Mouse (Mus musculus) lung, adult 2 months (tissue): ENCODE results near the gene Homer2.

Source experiments
- CTCF ChIP-seq: fragments of 200-500 bp; IDR thresholded peaks from 2 replicates; pipeline ENCODE4 v1.5.1; 2011; ENCODE audit warnings: mild to moderate bottlenecking, low read length, control low read depth; ENCODE audit not compliant: insufficient read depth
- POLR2A ChIP-seq: fragments of 200-500 bp; IDR thresholded peaks from 2 replicates; pipeline ENCODE4 v1.6.1; 2011; ENCODE audit warnings: low read depth, mild to moderate bottlenecking, control low read depth, low read length, borderline replicate concordance; ENCODE audit errors: extremely low read depth

GRCm38 (mm10) chr7:81587238-81587637 lies 120.1 kb downstream of the Homer2 start:
- TF ChIP-seq CTCF (no peak), POLR2A (no peak)
